Mouse (Mus musculus) forebrain, embryonic 15.5 days (tissue): ENCODE measurements around the gene Rfx2. TPM values are rescaled to one million over a fixed set of nuclear protein-coding genes. Genes with fewer than 3 reads are reported as not detected.
A peak's percentile ranks its signal among the peaks of the same experiment; 100 is the strongest.

Experiments used
- ATAC-seq: fragments of 200-750 bp; cut with Nextera tagmentation; replicated peaks from 2 replicates; pipeline ENCODE4 v1.8.0; 2017; ENCODE audit warnings: mild to moderate bottlenecking, moderate TSS enrichment, moderate library complexity
- H3K27ac ChIP-seq: fragments of 300-500 bp; sonication (generic); replicated peaks from 2 replicates; pipeline ENCODE4 v1.5.1; 2015; ENCODE audit warnings: mild to moderate bottlenecking, inconsistent platforms
- H3K27me3 ChIP-seq: fragments of 300-500 bp; sonication (generic); 2 replicates; pipeline ENCODE4 v1.6.1; 2015; ENCODE audit warnings: inconsistent platforms
- H3K36me3 ChIP-seq: fragments of 300-500 bp; sonication (generic); 2 replicates; pipeline ENCODE4 v1.6.1; 2015; ENCODE audit warnings: mild to moderate bottlenecking, inconsistent platforms
- H3K4me1 ChIP-seq: fragments of 300-500 bp; sonication (generic); 2 replicates; pipeline ENCODE4 v1.6.1; 2015; ENCODE audit warnings: inconsistent platforms
- H3K4me2 ChIP-seq: fragments of 300-500 bp; sonication (generic); replicated peaks from 2 replicates; pipeline ENCODE4 v1.6.1; 2015; ENCODE audit warnings: mild to moderate bottlenecking, inconsistent platforms
- H3K4me3 ChIP-seq: fragments of 300-500 bp; sonication (generic); 2 replicates; pipeline ENCODE4 v1.5.1; 2015; ENCODE audit warnings: mild to moderate bottlenecking, inconsistent platforms
- H3K9ac ChIP-seq: fragments of 300-500 bp; sonication (generic); replicated peaks from 2 replicates; pipeline ENCODE4 v1.6.1; 2015; ENCODE audit warnings: mild to moderate bottlenecking, inconsistent platforms
- H3K9me3 ChIP-seq: fragments of 300-500 bp; sonication (generic); 2 replicates; pipeline ENCODE4 v1.6.1; 2016; ENCODE audit warnings: inconsistent platforms
- WGBS: fragments of 180-500 bp; shearing (Covaris S2); methylation state at CpG from one replicate; pipeline ENCODE4 v1.1.7; 2015; ENCODE audit warnings: mixed read lengths; 5-methylcytosine and 5-hydroxymethylcytosine counted together
- polyA plus RNA-seq: library from polyadenylated mRNA; unstranded; fragments of >200 nt; fragmentation: Nextera tagmentation; extraction: Ambion mirVana; gene quantifications from 2 replicates; pipeline ENCODE4 v1.2.1, GENCODE M21; 2015

The Rfx2 gene
- polyA plus RNA-seq, 1 experiment from 2014 or later = 4.4 TPM

DNA sequence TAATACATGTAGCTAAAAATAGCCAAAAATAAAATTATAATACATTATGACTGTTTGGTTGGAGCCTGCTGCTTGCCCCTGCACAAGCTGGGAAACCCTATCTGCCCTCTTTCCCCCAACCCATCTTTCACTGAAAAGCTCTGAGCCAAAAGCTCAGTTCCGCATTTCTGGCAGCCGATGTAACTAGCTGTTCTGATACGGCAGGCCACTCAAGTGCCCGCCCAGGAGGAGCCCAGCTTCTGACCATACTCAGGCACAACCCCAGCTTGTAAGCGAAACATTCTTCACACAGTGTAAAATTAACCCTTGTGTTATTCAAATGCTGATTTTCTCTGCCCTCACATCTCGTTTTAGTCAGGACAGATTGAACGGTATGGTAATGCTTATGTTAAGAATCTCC lies 28.1 kb upstream of the Rfx2 start:
- H3K9me3 ChIP-seq = no peaks in the 10 kb centered on the region
- H3K4me3 ChIP-seq = no peak overlapping the region
- ATAC-seq = no peak
- WGBS = 39% methylated on average over 7 of the region's 7 CpGs
- H3K9ac ChIP-seq = no peak overlapping the region
- no peak overlapping the region for H3K4me2 ChIP-seq
- H3K27ac ChIP-seq = no peak overlapping the region
- H3K27me3 ChIP-seq = no peaks in the 10 kb centered on the region
- H3K4me1 ChIP-seq = peaks cover 3% of the 10 kb centered on the region; the same call in 1 of the 2 replicates
- no peaks in the 10 kb centered on the region for H3K36me3 ChIP-seq

DNA sequence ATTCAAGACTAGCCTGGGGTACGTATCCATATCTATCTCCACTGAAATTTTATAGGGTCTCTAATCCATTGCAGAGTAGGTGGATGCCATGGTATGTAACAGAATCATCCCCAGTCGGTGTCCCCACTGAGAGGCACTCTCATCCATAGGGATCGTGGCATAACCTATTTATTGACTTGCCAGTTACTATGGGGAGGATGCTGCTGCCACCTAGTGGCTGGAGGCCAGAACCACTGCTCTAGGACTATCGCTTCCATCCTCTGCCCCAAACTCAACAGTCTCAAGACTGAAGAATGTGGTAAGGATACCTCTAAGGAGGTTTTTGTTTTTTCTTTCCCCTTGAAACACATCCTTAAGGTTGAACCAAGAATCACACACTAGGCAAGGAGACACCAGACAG lies 27.4 kb upstream of the Rfx2 start:
- ATAC-seq = no peak; the same call in 1 of the 2 replicates
- Histone ChIP-seq H3K9ac (no peak overlapping the region), H3K4me3 (no peak overlapping the region), H3K4me2 (no peak overlapping the region), H3K27me3 (no peaks in the 10 kb centered on the region), H3K9me3 (no peaks in the 10 kb centered on the region), H3K27ac (no peak overlapping the region), H3K36me3 (no peaks in the 10 kb centered on the region), H3K4me1 (peaks cover 3% of the 10 kb centered on the region; the same call in 1 of the 2 replicates)
- WGBS = 49% methylated on average over 4 of the region's 4 CpGs

DNA sequence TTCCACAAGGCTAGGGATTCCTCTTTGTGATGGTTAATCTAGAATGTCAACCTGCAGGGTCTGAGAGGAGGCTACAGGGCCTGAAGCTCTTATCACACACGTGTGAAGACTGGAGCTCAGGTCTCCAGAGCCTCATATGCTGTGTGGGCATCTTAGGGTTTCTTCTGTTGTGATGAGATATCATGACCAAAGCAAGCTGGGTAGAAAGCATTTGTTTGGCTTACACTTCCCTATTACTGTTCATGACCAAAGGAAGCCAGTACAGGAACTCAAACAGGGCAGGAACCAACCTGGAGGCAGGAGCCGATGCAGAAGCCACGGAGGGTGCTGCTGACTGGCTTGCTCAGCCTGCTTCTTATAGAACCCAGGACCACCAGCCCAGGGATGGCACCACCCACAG lies 24.6 kb upstream of the Rfx2 start:
- WGBS = 75% methylated on average over 3 of the region's 3 CpGs
- H3K27me3 ChIP-seq = no peaks in the 10 kb centered on the region
- no peak for ATAC-seq
- no peak overlapping the region for H3K9ac ChIP-seq
- no peak overlapping the region for H3K4me2 ChIP-seq
- H3K4me1 ChIP-seq = peaks cover 3% of the 10 kb centered on the region; the same call in 1 of the 2 replicates
- no peak overlapping the region for H3K27ac ChIP-seq
- no peaks in the 10 kb centered on the region for H3K9me3 ChIP-seq
- no peaks in the 10 kb centered on the region for H3K36me3 ChIP-seq
- H3K4me3 ChIP-seq = no peak overlapping the region

DNA sequence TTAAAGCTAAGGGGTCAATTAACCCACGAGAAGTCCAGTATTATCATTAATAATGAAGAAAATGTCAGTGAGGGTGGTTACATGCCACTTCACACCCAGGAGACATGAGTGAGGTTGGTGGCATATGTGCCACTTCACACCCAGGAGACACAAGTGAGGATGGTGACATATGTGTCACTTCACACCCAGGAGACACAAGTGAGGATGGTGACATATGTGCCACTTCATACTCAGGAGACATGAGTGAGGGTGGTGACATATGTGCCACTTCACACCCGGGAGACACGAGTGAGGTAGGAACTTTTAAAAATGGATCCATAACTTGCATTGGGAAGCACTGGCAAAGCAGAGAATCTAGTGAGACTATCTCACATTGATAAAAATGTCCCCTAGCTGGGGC lies 20.4 kb upstream of the Rfx2 start:
- 53% methylated on average over 3 of the region's 3 CpGs for WGBS
- Histone ChIP-seq H3K9ac (no peak overlapping the region), H3K4me1 (no peaks in the 10 kb centered on the region), H3K27ac (no peak overlapping the region), H3K9me3 (no peaks in the 10 kb centered on the region), H3K27me3 (no peaks in the 10 kb centered on the region), H3K36me3 (no peaks in the 10 kb centered on the region), H3K4me3 (no peak overlapping the region), H3K4me2 (no peak overlapping the region)
- ATAC-seq = no peak

DNA sequence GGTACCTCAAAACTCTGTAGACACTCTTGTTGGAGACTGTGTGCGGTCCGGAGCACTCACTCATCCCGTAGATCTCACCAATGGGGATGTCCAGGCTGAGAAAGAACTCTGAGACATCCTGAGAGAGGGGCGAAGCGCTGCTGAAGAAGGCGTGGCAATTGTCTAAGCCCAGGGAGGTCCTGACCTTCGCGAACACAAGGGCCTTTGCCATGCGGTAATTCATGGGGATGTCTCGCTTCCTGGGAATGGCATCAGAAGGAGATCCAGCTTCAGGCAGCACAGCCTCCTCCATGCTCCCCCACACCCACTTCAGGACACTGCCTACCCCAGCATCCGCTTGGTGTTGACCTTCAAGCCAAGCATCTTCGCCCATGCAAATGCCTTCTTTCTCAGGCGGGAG lies 18.9 kb upstream of the Rfx2 start:
- H3K4me1 ChIP-seq = no peaks in the 10 kb centered on the region
- H3K27me3 ChIP-seq = no peaks in the 10 kb centered on the region
- no peak overlapping the region for H3K9ac ChIP-seq
- 85% methylated on average over 13 of the region's 13 CpGs for WGBS
- no peak overlapping the region for H3K4me2 ChIP-seq
- H3K9me3 ChIP-seq = no peaks in the 10 kb centered on the region
- no peaks in the 10 kb centered on the region for H3K36me3 ChIP-seq
- no peak overlapping the region for H3K27ac ChIP-seq
- ATAC-seq = no peak
- no peak overlapping the region for H3K4me3 ChIP-seq

DNA sequence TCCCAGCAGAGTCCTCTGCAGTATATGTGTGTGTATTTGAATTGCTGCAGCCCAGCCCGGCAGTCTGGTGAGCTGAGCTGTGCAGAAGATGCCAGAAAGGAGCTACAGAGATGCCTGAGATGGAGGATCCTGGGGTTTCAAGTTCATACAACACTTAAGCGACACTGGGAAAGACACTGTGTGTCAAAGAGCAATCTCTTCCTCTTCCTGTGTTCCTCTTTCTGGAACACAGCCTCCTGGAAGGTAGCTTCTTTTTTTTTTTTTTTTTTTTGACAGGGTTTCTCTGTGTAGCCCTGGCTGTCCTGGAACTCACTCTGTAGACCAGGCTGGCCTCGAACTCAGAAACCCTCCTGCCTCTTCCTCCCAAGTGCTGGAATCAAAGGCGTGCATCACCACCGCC lies 18.0 kb upstream of the Rfx2 start:
- WGBS = 85% methylated on average over 5 of the region's 5 CpGs
- H3K9me3 ChIP-seq = no peaks in the 10 kb centered on the region
- no peak overlapping the region for H3K9ac ChIP-seq
- H3K36me3 ChIP-seq = no peaks in the 10 kb centered on the region
- H3K4me1 ChIP-seq = no peaks in the 10 kb centered on the region
- ATAC-seq = no peak
- no peak overlapping the region for H3K4me3 ChIP-seq
- no peak overlapping the region for H3K27ac ChIP-seq
- no peak overlapping the region for H3K4me2 ChIP-seq
- H3K27me3 ChIP-seq = no peaks in the 10 kb centered on the region

DNA sequence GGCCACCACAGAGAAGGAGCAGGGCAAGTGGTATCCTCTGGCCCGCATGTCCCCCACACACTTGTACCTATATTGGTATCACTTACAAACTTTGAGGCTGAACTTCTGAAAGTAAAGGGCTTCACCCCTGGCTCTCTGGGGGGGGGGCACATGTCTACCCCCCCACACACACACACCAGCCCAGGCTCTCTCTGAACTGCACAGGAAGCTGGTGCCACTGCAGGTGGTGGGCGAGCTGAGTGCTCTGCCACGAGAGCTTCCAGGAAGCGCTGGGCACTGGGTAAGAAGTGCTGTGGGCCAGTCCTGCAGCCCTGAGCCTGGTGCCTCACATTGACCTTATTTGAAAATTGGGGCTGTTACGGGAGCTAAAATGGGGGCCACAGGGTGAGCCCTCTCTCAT lies 12.9 kb upstream of the Rfx2 start:
- WGBS = 81% methylated on average over 5 of the region's 5 CpGs
- no peak for ATAC-seq
- no peaks in the 10 kb centered on the region for H3K36me3 ChIP-seq

DNA sequence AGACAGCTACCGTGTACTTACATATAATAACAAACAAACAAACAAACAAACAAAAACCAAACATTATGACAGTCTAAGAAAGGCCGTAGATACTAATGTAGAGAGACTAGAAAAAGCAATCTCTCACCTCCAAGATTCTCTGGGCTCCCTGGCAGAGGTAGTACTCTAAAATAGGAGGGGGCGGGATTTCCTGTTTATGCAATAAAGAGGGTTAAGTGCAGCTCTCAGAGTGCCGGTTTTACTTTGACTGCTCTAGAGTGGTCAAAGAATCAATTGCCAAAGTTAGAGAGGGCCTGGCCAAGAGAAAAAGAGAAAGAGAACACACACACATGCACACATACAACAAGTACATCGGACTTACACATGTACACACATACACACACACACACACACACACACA lies 11.4 kb upstream of the Rfx2 start:
- no peaks in the 10 kb centered on the region for H3K27me3 ChIP-seq
- no peaks in the 10 kb centered on the region for H3K9me3 ChIP-seq
- H3K4me2 ChIP-seq = no peak overlapping the region
- no peak overlapping the region for H3K9ac ChIP-seq
- no peaks in the 10 kb centered on the region for H3K4me1 ChIP-seq
- H3K27ac ChIP-seq = no peak overlapping the region
- ATAC-seq = no peak
- H3K36me3 ChIP-seq = no peaks in the 10 kb centered on the region
- WGBS = 84% methylated on average over 5 of the region's 5 CpGs
- no peak overlapping the region for H3K4me3 ChIP-seq

More for the DNA sequence above, 12.9 kb upstream of the Rfx2 start:
- Histone ChIP-seq H3K27ac (no peak overlapping the region), H3K9me3 (no peaks in the 10 kb centered on the region), H3K4me1 (no peaks in the 10 kb centered on the region), H3K27me3 (no peaks in the 10 kb centered on the region), H3K9ac (no peak overlapping the region), H3K4me2 (no peak overlapping the region), H3K4me3 (no peak overlapping the region)

DNA sequence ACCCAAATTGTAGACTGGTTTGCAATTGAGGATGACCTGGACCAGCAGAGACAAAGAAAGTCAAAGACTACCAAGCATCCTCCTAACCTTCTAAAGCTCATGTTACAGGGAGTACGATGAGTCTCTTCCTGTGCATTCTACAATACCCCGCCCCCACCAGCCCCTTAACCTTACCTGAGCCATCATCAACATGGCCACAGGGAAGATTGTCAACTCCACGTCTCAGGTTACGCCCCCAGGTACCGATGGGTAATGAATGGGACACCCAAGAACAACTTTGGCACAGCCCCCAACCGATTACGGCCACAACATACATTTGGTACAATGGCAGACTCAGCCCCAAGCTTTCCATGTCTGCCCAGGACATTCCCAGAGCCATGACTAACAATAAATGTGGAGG lies 9.7 kb upstream of the Rfx2 start:
- no peak overlapping the region for H3K4me2 ChIP-seq
- WGBS = 80% methylated on average over 7 of the region's 7 CpGs
- ATAC-seq = no peak

DNA sequence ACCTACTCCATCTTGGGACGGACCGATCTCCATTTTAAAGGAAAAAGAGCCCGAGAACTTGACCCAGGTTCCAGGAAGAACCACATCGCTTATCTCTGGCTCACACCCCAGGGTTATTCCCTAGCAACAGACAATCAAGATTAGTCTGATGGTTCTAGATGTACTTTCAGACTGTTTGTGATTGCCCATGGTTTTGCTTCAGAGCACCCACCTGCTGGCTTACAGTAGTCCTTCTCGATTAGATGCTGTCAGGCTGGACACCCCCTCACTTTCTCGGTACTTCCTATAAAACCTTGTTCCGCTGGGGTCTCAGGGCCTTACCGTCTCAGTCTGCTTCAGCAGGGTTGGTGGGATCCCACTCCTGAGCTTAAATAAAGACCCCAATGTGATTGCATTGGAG lies 5.5 kb upstream of the Rfx2 start:
- WGBS = 90% methylated on average over 8 of the region's 8 CpGs
- Histone ChIP-seq H3K4me3 (no peak overlapping the region), H3K9me3 (no peaks in the 10 kb centered on the region), H3K27ac (no peak overlapping the region), H3K36me3 (no peaks in the 10 kb centered on the region), H3K27me3 (no peaks in the 10 kb centered on the region), H3K4me1 (peaks cover 4% of the 10 kb centered on the region; the same call in 1 of the 2 replicates), H3K4me2 (no peak overlapping the region), H3K9ac (no peak overlapping the region)
- ATAC-seq = no peak

More for the DNA sequence above, 9.7 kb upstream of the Rfx2 start:
- Histone ChIP-seq H3K36me3 (no peaks in the 10 kb centered on the region), H3K9me3 (no peaks in the 10 kb centered on the region), H3K4me3 (no peak overlapping the region), H3K27ac (no peak overlapping the region), H3K4me1 (no peaks in the 10 kb centered on the region), H3K27me3 (no peaks in the 10 kb centered on the region), H3K9ac (no peak overlapping the region)

DNA sequence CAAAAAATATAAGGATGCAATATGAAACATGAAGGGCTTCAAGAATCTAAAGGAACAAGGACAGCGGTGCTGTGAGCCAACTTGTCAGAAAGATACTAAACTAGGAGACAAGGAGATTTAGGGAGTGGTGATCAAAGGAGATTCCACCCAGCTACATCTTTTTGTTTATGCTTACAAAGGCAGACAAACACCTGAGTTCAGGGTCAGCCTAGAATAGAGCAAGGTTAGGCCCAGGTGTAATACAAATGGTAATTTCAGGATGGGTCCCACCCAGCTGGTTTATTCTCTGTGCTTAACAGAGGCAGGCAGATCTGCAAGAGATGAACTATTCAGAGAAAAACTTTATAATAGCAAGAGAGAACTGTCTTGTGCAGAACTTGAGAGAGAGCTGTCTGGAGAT lies 2.6 kb upstream of the Rfx2 start:
- 88% methylated on average over 1 of the region's 1 CpGs for WGBS
- Histone ChIP-seq H3K9ac (no peak overlapping the region), H3K27ac (no peak overlapping the region), H3K4me3 (no peak overlapping the region), H3K36me3 (no peaks in the 10 kb centered on the region), H3K4me2 (no peak overlapping the region), H3K4me1 (peaks cover 21% of the 10 kb centered on the region), H3K9me3 (no peaks in the 10 kb centered on the region), H3K27me3 (0 out of 2 replicates have a peak, but pooled peaks cover 4% of the 10 kb centered on the region)
- ATAC-seq = no peak

DNA sequence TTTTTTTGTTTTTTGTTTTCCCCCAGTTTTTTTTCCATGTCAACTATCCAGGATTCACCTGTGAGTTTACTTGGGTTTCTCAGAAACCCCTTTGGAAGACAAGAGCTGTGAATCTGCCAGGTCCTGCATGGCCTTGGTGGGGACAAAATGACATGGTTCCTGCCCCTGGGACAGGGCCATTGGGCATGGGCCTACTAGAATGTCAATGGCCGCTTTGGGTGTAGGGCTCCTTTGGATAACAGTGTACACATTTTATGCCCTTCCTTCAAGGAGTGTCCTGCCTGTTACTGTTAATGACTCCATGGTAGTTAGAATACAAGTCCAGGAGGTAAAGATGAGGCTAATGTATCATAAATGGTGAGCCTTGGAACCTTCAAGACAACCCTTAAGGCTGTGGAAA lies 2.1 kb upstream of the Rfx2 start:
- 86% methylated on average over 1 of the region's 1 CpGs for WGBS
- H3K9me3 ChIP-seq = no peaks in the 10 kb centered on the region
- H3K9ac ChIP-seq = no peak overlapping the region
- no peaks in the 10 kb centered on the region for H3K36me3 ChIP-seq
- H3K4me1 ChIP-seq = peaks cover 21% of the 10 kb centered on the region
- H3K4me2 ChIP-seq = no peak overlapping the region
- no peak overlapping the region for H3K27ac ChIP-seq
- no peak overlapping the region for H3K4me3 ChIP-seq
- ATAC-seq = no peak
- H3K27me3 ChIP-seq = 0 out of 2 replicates have a peak, but pooled peaks cover 4% of the 10 kb centered on the region

DNA sequence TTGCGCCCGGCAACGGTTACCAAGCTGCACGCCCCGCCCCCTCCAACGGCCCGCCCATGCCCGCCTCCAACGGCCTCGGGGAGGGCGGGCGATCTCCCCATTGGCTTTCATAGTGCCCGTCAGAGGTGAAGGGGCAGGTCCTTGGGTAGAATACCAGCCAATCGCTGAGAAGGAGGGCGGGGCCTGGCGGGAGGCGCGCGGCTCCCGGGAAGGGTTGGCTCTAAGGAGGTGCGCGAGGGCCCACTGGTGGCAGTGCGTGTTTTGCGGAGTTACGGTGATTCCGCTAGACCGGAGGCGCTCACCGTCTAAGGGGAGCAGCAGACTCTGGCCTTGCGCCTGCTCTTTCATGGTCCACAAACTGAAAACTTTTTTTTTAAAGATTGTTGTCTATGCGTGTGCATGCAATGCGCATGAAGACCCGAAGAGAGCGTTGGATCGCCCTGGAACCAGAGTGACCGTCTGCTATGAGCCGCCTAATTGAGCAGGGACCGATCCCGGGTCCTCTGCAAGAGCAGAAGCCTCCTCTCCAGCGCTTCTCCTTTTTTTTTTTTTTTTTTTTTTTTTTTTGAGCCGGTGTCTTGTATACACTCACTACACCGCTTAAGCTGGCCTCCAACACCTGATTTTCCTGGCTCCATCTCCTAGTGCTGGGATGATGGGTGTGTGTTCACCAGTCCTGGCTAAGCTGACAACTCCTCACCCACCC lies 451 bp upstream of the Rfx2 start:
- Histone ChIP-seq H3K27me3 (0 out of 2 replicates have a peak, but pooled peaks cover 4% of the 10 kb centered on the region), H3K9ac (peak overlapping the region; percentile 50), H3K4me2 (peak overlapping the region; percentile 84), H3K27ac (no peak overlapping the region), H3K4me1 (peaks cover 21% of the 10 kb centered on the region), H3K9me3 (no peaks in the 10 kb centered on the region), H3K4me3 (peak overlapping the region; percentile 69), H3K36me3 (no peaks in the 10 kb centered on the region)
- WGBS = under 1% methylated on average over 40 of the region's 42 CpGs
- ATAC-seq = peak; percentile 98
